Mouse (Mus musculus): ENCODE data around the gene Myo19.

DNA sequence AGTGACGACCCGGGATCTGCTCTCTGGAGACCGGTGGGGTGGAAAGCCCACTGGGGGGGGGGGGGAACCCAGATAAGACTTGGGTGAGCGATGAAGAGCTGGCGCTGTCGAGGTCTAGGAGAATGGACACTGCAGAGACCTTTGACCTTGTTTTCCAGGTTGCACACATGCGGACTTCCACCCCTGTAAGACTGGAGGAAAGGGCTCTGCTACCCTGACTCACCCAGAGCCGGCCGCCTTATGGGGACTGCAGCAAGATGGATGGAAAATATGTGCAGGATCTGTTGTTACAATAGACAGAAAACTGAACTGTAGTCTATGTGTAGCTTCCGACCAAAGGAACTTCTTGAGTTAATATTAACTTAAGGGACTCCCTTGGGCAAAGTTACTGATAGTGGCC, 8.9 kb upstream of the Myo19 start:
- TF ChIP-seq CTCF (IDR thresholded peaks at IDR 0.05; ENCODE audit: control insufficient read depth, insufficient read depth, insufficient replicate concordance, low read depth, low read length): no peak
- no peak for TF ChIP-seq POLR2A (IDR thresholded peaks at IDR 0.05; ENCODE audit: control insufficient read depth, low read depth, low read length)
